Mouse (Mus musculus) intestine, embryonic 16.5 days (tissue): Measurements from ENCODE around the gene Gm37240. TPM values are rescaled to one million over a fixed set of nuclear protein-coding genes. Genes with fewer than 3 reads are reported as not detected.

ENCODE experiments used
- ATAC-seq: fragments of 200-750 bp; cut with Nextera tagmentation; 2 replicates; pipeline ENCODE4 v1.8.0; 2017; ENCODE audit warnings: moderate TSS enrichment, moderate library complexity
- H3K27ac ChIP-seq: fragments of 300-500 bp; sonication (generic); 2 replicates; pipeline ENCODE4 v1.5.1; 2014; ENCODE audit warnings: mild to moderate bottlenecking, low read length
- H3K27me3 ChIP-seq: fragments of 300-500 bp; sonication (generic); replicated peaks from 2 replicates; pipeline ENCODE4 v1.6.1; 2014; ENCODE audit warnings: low read length, control low read depth, mixed read lengths; ENCODE audit not compliant: control insufficient read depth, insufficient read depth
- H3K36me3 ChIP-seq: fragments of 300-500 bp; sonication (generic); 2 replicates; pipeline ENCODE4 v1.6.1; 2014; ENCODE audit warnings: low read length, control low read depth; ENCODE audit not compliant: control insufficient read depth, insufficient read depth
- H3K4me1 ChIP-seq: fragments of 300-500 bp; sonication (generic); 2 replicates; pipeline ENCODE4 v1.6.1; 2014; ENCODE audit warnings: low read length, control low read depth, mixed read lengths; ENCODE audit not compliant: control insufficient read depth, insufficient read depth
- H3K4me2 ChIP-seq: fragments of 300-500 bp; sonication (generic); 2 replicates; pipeline ENCODE4 v1.6.1; 2014; ENCODE audit warnings: low read depth, low read length, control low read depth
- H3K4me3 ChIP-seq: fragments of 300-500 bp; sonication (generic); 2 replicates; pipeline ENCODE4 v1.5.1; 2014; ENCODE audit warnings: mild to moderate bottlenecking, low read length
- H3K9ac ChIP-seq: fragments of 300-500 bp; sonication (generic); 2 replicates; pipeline ENCODE4 v1.6.1; 2014; ENCODE audit warnings: low read depth, low read length
- H3K9me3 ChIP-seq: fragments of 300-500 bp; sonication (generic); 2 replicates; pipeline ENCODE4 v1.6.1; 2016; ENCODE audit warnings: low read length, control low read depth; ENCODE audit not compliant: control insufficient read depth
- WGBS: fragments of 180-500 bp; shearing (Covaris S2); extraction: QIAGEN DNeasy Blood & Tissue Kit; methylation state at CpG from one replicate; pipeline ENCODE4 v1.1.7; 2014; 5-methylcytosine and 5-hydroxymethylcytosine counted together
- polyA plus RNA-seq: library from polyadenylated mRNA; unstranded; fragments of >200 nt; fragmentation: Nextera tagmentation; extraction: Ambion mirVana; gene quantifications from 2 replicates; pipeline ENCODE4 v1.2.1, GENCODE M21; 2015

The Gm37240 gene
- polyA plus RNA-seq, 1 experiment from 2014 or later, result 6.8 TPM

- Histone ChIP-seq H3K4me3 (no peak overlapping the region), H3K9me3 (no peaks in the 10 kb centered on the region), H3K27ac (no peak overlapping the region), H3K36me3 (no peaks in the 10 kb centered on the region), H3K27me3 (no peaks in the 10 kb centered on the region), H3K9ac (no peak overlapping the region), H3K4me1 (no peaks in the 10 kb centered on the region), H3K4me2 (no peak overlapping the region)
- ATAC-seq, result no peak
- WGBS, result 55% methylated on average over 2 of the region's 2 CpGs
Observed at GRCm38 (mm10) chr3:84936252-84936651, 951.1 kb downstream of the Gm37240 start.

- no peak for ATAC-seq
- 75% methylated on average over 1 of the region's 1 CpGs for WGBS
- H3K9me3 ChIP-seq, result no peaks in the 10 kb centered on the region
- no peak overlapping the region for H3K9ac ChIP-seq
- H3K27me3 ChIP-seq, result no peaks in the 10 kb centered on the region
- H3K4me3 ChIP-seq, result no peak overlapping the region
- no peak overlapping the region for H3K4me2 ChIP-seq
- no peak overlapping the region for H3K27ac ChIP-seq
- no peaks in the 10 kb centered on the region for H3K36me3 ChIP-seq
- H3K4me1 ChIP-seq, result no peaks in the 10 kb centered on the region
Observed at GRCm38 (mm10) chr3:84935729-84936128, 951.6 kb downstream of the Gm37240 start.

GRCm38 (mm10) chr3:84930683-84931082 is 956.6 kb downstream of the Gm37240 start:
- Histone ChIP-seq H3K9ac (no peak overlapping the region), H3K27ac (no peak overlapping the region), H3K4me3 (no peak overlapping the region), H3K4me1 (no peaks in the 10 kb centered on the region; the same call in 1 of the 2 replicates), H3K27me3 (no peaks in the 10 kb centered on the region), H3K9me3 (no peaks in the 10 kb centered on the region), H3K4me2 (no peak overlapping the region), H3K36me3 (no peaks in the 10 kb centered on the region)
- WGBS, result 81% methylated on average over 3 of the region's 3 CpGs
- no peak for ATAC-seq

- no peak overlapping the region for H3K4me2 ChIP-seq
- H3K36me3 ChIP-seq, result no peaks in the 10 kb centered on the region
- ATAC-seq, result no peak
- WGBS, result 87% methylated on average over 3 of the region's 3 CpGs
- no peak overlapping the region for H3K4me3 ChIP-seq
- no peaks in the 10 kb centered on the region for H3K27me3 ChIP-seq
- no peaks in the 10 kb centered on the region; the same call in 1 of the 2 replicates for H3K4me1 ChIP-seq
- H3K9ac ChIP-seq, result no peak overlapping the region
- H3K27ac ChIP-seq, result no peak overlapping the region
- H3K9me3 ChIP-seq, result no peaks in the 10 kb centered on the region
Observed at GRCm38 (mm10) chr3:84929171-84929570, 958.1 kb downstream of the Gm37240 start.

GRCm38 (mm10) chr3:84927901-84928300 is 959.4 kb downstream of the Gm37240 start:
- Histone ChIP-seq H3K27me3 (no peaks in the 10 kb centered on the region), H3K27ac (no peak overlapping the region), H3K9ac (no peak overlapping the region), H3K4me3 (no peak overlapping the region), H3K36me3 (no peaks in the 10 kb centered on the region), H3K9me3 (no peaks in the 10 kb centered on the region), H3K4me1 (no peaks in the 10 kb centered on the region; the same call in 1 of the 2 replicates), H3K4me2 (no peak overlapping the region)
- no peak for ATAC-seq
- WGBS, result 86% methylated on average over 2 of the region's 2 CpGs

GRCm38 (mm10) chr3:84927168-84927794 is 960.0 kb downstream of the Gm37240 start:
- 72% methylated on average over 8 of the region's 8 CpGs for WGBS
- ATAC-seq, result no peak
- H3K9me3 ChIP-seq, result no peaks in the 10 kb centered on the region

DNA sequence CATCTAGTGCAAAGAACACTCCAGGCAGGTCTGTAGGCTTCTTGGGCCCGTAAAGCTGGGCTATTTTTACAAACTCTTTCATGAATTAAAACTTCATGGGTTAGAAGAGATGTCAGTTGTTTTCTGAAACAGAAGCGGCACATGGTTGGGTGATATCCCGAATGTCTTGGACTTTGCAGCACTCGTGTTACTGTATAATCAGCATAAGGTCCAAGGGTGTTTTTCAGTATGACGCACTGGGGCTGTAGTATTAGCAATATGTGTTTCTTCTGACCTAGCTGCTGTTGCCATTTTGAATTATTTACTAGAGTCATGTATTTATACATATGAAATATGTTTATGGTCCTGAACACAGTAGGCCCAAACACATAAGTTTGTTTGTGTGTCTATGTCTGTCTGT is 961.2 kb downstream of the Gm37240 start:
- Histone ChIP-seq H3K9me3 (no peaks in the 10 kb centered on the region), H3K4me1 (no peaks in the 10 kb centered on the region; the same call in 1 of the 2 replicates), H3K4me3 (no peak overlapping the region), H3K36me3 (no peaks in the 10 kb centered on the region), H3K9ac (no peak overlapping the region), H3K27me3 (no peaks in the 10 kb centered on the region), H3K4me2 (no peak overlapping the region), H3K27ac (no peak overlapping the region)
- no peak for ATAC-seq
- WGBS, result 87% methylated on average over 5 of the region's 5 CpGs

More at GRCm38 (mm10) chr3:84927168-84927794, 960.0 kb downstream of the Gm37240 start:
- no peaks in the 10 kb centered on the region for H3K27me3 ChIP-seq
- no peak overlapping the region for H3K27ac ChIP-seq
- H3K4me2 ChIP-seq, result no peak overlapping the region
- no peaks in the 10 kb centered on the region for H3K36me3 ChIP-seq
- H3K4me3 ChIP-seq, result no peak overlapping the region
- H3K4me1 ChIP-seq, result no peaks in the 10 kb centered on the region; the same call in 1 of the 2 replicates
- no peak overlapping the region for H3K9ac ChIP-seq

DNA sequence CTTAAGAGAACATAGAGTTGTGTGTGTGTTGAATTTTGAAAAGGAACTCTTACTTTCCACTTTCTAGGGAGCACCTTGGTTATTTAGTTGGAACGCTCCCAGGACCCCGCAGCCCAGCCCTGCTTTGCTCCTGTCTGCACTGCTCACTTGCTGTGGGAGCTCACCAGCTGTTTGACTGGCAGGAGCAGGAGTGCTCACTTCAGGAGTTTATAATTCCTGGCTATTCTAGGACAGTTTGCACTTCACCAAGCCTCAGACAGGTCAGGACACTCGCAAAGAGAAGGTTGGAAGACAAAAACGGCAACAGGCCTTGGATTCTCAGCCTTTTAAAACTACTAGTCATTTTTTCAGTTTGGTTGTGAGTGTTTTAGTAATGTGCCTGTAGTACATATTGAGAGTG is 962.1 kb downstream of the Gm37240 start:
- Histone ChIP-seq H3K4me1 (no peaks in the 10 kb centered on the region; the same call in 1 of the 2 replicates), H3K4me3 (no peak overlapping the region), H3K27me3 (no peaks in the 10 kb centered on the region), H3K36me3 (no peaks in the 10 kb centered on the region), H3K4me2 (no peak overlapping the region), H3K9ac (no peak overlapping the region), H3K27ac (no peak overlapping the region), H3K9me3 (no peaks in the 10 kb centered on the region)
- 67% methylated on average over 4 of the region's 4 CpGs for WGBS
- no peak for ATAC-seq

DNA sequence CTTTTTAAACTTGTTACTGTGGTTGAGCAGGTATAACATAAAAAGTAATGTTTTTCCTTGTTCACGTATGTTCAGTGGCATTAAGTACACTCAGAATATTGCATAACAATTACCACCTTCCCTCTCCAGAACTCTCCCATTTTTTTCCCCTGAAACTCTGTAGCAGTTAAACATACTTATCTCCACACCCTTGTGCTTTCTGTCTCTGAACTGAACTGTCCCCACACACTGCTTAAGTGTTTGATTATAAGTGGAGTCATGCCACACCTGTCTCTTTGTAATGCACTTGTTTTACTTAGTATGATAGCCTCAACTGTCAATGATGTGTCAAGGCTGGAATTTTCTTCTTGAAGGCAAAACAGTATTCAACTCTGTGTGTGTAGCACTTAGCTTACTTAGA is 963.6 kb downstream of the Gm37240 start:
- peak; percentile 83 for ATAC-seq
- H3K4me3 ChIP-seq, result no peak overlapping the region

GRCm38 (mm10) chr3:84923256-84923655 is 964.1 kb downstream of the Gm37240 start:
- H3K27ac ChIP-seq, result no peak overlapping the region
- no peaks in the 10 kb centered on the region; the same call in 1 of the 2 replicates for H3K4me1 ChIP-seq
- H3K9me3 ChIP-seq, result no peaks in the 10 kb centered on the region
- no peaks in the 10 kb centered on the region for H3K36me3 ChIP-seq
- no peak overlapping the region for H3K4me2 ChIP-seq
- H3K27me3 ChIP-seq, result no peaks in the 10 kb centered on the region
- 67% methylated on average over 1 of the region's 1 CpGs for WGBS
- no peak overlapping the region for H3K4me3 ChIP-seq
- peak; percentile 64 for ATAC-seq
- H3K9ac ChIP-seq, result no peak overlapping the region

More for the DNA sequence above, 963.6 kb downstream of the Gm37240 start:
- no peak overlapping the region for H3K9ac ChIP-seq
- WGBS, result 77% methylated on average over 1 of the region's 1 CpGs
- no peaks in the 10 kb centered on the region for H3K36me3 ChIP-seq
- no peak overlapping the region for H3K27ac ChIP-seq
- H3K4me2 ChIP-seq, result no peak overlapping the region
- no peaks in the 10 kb centered on the region for H3K9me3 ChIP-seq
- H3K4me1 ChIP-seq, result no peaks in the 10 kb centered on the region; the same call in 1 of the 2 replicates
- H3K27me3 ChIP-seq, result no peaks in the 10 kb centered on the region
